Mouse (Mus musculus): ENCODE results near the gene Ocln.
"Not testable (repeated sequence)": the region's sequence is repeated elsewhere in the genome, so short reads cannot be mapped to it uniquely, and the experiment has no call there.

GRCm38 (mm10) chr13:100494370-100494769 is 58.1 kb downstream of the Ocln start:
- TF ChIP-seq HCFC1 (IDR thresholded peaks at IDR 0.05; ENCODE audit: borderline replicate concordance, insufficient read depth, low read length); ZC3H11A (IDR thresholded peaks at IDR 0.05; ENCODE audit: borderline replicate concordance, low read depth, low read length); ZNF384 (IDR thresholded peaks at IDR 0.05; ENCODE audit: low read depth, low read length): not testable (repeated sequence)

Measured in ES-E14 (cell line).